Mouse (Mus musculus) lung, postnatal 0 days (tissue): ENCODE measurements around the gene Arf3.

Source experiments
- CTCF ChIP-seq: IDR thresholded peaks from 2 replicates; pipeline ENCODE4 v1.5.1; 2016; ENCODE audit warnings: antibody characterized with exemption, mild to moderate bottlenecking
- EP300 ChIP-seq: IDR thresholded peaks from 2 replicates; pipeline ENCODE4 v1.6.1; 2016; ENCODE audit warnings: antibody characterized with exemption, mild to moderate bottlenecking, control low read depth

DNA sequence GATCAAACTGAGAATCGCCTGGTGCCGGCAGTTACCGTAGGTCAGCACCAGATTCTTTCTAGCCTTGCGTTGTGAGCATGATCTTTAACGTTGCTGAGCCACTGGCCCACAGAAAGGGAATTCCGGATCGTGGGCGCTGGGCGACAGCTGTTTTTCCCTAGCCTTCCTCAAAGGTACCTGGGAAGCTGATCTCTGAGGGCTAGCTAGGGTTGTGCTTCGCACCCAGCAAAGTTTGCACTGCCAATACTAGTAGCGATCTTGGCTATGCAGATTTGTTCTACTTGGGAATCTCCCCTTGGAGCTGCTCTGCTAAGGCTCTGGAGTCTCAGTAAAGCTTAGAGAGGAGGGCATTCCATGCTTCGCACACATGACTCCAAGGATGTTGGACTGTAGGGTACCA is 28.2 kb upstream of the Arf3 start:
- TF ChIP-seq CTCF = no peak
- no peak for TF ChIP-seq EP300
